In the genomic region with DNA sequence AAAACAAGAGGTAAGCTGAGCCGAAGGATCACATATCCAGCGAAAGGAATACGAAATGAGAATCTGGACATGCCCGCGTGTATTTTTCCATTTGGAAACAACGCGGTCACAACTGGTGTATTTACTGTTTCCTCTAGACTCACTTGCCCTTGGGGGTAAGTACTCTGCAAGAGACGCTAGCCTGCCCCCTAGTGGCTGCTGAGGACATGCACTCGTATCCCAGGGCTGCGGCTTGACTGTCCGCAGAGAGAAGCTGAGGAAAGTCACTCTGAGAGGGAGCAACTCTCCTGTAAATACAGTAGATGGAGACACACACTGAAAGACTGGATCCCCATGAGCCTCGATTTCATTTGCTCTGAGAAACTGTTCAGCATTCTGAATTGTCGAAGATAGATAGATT, we compare ENCODE assay signal across 8 mouse cellular contexts.
DNase-seq lines count a peak whose midpoint lies in the region; ATAC-seq lines count a peak whose summit lies in the region.

No protein-coding gene starts in this region.

- no peaks in the 10 kb centered on the region for H3K36me3 ChIP-seq in hindbrain, embryonic 15.5 days

- H3K9ac ChIP-seq in hindbrain, embryonic 15.5 days: no peak overlapping the region

- peak; percentile 79 for DNase-seq in T-cell, adult 2 months (ENCODE audit: low spot score)
- peak; percentile 55 to 63 for DNase-seq in cerebellum, postnatal 36 days
- DNase-seq in frontal cortex, postnatal 36 days (ENCODE audit: low spot score in 2 of 2): peak; percentile 84
- peak; percentile 84 to 90 for DNase-seq in left cerebral cortex, adult 18-20 months (ENCODE audit: low spot score in 2 of 2)
- DNase-seq in right cerebral cortex, adult 2 months (ENCODE audit: low spot score in 2 of 2): peak; percentile 86 to 92
- DNase-seq in urinary bladder, postnatal 14 days (ENCODE audit: low spot score): peak; percentile 87

- no peak overlapping the region for H3K27ac ChIP-seq in hindbrain, embryonic 15.5 days (replicated peaks)

- no peaks in the 10 kb centered on the region for H3K4me1 ChIP-seq in hindbrain, embryonic 15.5 days (replicated peaks)

- H3K4me3 ChIP-seq in hindbrain, embryonic 15.5 days: no peak overlapping the region

- ATAC-seq in hindbrain, embryonic 15.5 days (ENCODE audit: low FRiP score, low read depth): peak; percentile 85; the same call in 1 of the 2 replicates
- peak; percentile 86 for ATAC-seq in megakaryocyte, adult 5-6 weeks (ENCODE audit: poor library complexity, severe bottlenecking)

- WGBS in hindbrain, embryonic 15.5 days: 29% methylated on average over 13 of the region's 13 CpGs

- no peaks in the 10 kb centered on the region for H3K27me3 ChIP-seq in hindbrain, embryonic 15.5 days

- no peaks in the 10 kb centered on the region for H3K9me3 ChIP-seq in hindbrain, embryonic 15.5 days

- peak overlapping the region; percentile 34; the same call in 1 of the 2 replicates for H3K4me2 ChIP-seq in hindbrain, embryonic 15.5 days
